Mouse (Mus musculus) embryo, embryonic 11 days (tissue): Measurements from ENCODE around the gene Mc1r.
A peak's percentile ranks its signal among the peaks of the same experiment; 100 is the strongest.
"Not testable (repeated sequence)": the region's sequence is repeated elsewhere in the genome, so short reads cannot be mapped to it uniquely, and the experiment has no call there.

Experiments
- DNase-seq: peaks from one replicate; pipeline ENCODE4 v3.0.0-alpha.2; 2015

The Mc1r gene

DNA sequence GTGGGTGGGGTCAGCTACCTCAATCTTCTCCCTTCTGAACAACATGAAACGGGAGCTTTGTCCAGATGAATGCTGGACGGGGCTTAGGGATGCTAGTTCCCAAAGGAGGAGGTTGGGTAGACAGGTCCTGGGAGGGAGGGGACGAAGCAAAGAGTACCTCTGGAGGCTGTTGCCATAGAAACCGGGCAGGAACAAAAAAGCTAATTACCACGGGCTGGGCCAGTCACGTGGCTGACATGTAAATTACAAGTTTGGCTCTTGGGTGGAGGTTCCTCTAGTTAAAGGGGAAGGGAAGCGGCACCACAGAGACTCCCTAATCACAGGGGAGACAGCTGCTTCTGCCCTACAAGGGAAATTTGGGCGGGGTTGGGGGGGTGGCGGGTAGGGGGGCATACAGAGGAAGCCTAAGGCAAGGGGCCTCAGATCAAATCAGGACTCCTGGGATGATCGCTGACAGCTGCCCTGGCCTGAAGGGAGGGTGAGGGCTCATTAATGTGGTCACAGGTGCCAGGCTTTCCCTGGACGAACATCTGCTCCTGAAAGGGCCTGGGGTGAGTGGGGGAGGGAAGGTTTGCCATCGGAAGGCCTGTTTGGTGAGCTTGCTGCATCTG is 5.8 kb downstream of the Mc1r start:
- peak; percentile 79 for DNase-seq

- DNase-seq, result peak; percentile 70
Measured at GRCm38 (mm10) chr8:123414255-123414654, 7.3 kb downstream of the Mc1r start.

GRCm38 (mm10) chr8:123414997-123415696 is 8.2 kb downstream of the Mc1r start:
- not testable (repeated sequence) for DNase-seq

DNA sequence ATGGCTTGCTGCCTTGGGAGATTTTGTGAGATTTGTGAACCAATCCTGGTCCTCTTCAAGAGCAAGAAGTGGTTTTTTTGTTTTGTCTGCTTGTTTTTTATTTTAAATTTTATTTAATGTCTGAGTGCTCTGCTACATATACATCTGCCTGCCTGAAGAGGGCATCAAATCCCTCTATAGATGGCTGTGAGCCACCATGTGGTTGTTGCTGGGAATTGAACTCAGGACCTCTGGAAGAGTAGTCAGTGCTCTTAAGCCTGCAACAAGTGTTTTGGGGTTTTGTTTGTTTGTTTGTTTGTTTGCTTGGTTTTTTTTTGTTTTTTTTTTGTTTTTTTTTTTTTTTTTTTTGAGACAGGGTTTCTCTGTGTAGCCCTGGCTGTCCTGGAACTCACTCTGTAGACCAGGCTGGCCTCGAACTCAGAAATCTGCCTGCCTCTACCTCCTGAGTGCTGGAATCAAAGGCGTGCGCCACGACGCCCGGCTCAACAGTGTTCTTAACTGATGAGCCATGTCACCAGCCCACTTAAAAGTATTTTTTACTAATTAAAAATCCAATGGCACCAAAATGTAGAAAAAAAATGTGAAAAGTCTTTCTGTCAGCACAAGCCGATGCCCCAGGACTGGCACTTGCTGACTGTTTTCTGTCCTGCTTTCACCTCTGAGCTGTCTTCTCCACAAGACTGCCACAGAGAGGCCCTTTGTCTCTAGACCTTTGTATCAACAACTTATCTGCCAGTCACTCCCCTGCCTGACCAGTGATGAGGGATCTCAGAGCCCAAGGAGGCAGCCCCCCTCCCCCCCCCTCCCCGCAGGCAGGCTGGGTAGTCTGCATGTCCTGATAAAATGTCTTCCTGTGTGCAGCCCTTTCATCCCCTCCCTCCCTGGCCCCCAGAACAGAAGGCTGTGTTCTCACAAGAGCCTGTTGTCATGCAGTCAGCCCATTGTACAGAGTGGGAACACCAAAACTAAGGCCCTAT is 9.3 kb downstream of the Mc1r start:
- DNase-seq, result peak; percentile 28

DNA sequence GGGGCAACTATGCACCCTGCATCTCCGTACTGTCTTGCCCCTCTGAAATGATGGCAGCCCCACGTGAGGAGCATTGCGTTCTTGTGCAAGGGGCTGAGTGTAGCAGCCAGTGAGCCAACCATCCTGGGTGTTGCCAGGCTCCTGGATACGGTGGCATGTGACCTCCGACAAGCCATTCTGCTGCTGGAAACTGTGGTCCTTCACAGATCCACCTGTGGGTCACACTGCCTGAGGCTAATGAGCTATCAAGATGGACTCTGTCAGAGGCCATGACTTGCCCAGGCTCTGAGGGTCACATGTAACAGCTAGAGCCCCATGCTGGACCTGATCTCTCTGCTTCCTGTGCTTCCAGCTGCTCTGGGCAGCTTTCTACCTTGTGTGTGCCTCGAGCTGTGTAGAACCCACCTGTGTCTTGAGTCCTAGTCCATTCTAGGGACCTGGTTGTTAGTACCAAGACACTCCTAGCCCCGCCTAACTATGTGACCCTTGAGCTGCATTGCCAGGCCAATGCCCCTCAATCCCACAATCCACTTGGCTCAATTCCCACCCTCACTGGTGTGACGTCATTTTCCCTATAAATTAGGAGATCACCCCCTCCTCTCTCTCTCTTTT is 10.1 kb downstream of the Mc1r start:
- DNase-seq, result no peak

GRCm38 (mm10) chr8:123419711-123420110 is 12.8 kb downstream of the Mc1r start:
- no peak for DNase-seq

GRCm38 (mm10) chr8:123420525-123421281 is 13.8 kb downstream of the Mc1r start:
- DNase-seq, result no peak

DNA sequence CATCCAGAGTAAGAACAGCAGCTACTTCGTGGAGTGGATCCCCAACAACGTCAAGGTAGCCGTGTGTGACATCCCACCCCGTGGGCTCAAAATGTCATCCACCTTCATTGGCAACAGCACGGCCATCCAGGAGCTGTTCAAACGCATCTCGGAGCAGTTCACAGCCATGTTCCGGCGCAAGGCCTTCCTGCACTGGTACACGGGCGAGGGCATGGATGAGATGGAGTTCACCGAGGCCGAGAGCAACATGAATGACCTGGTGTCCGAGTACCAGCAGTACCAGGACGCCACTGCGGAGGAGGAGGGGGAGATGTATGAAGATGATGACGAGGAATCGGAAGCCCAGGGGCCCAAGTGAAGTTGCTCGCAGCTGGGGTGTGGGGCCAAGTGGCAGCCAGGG is 14.4 kb downstream of the Mc1r start:
- no peak for DNase-seq

GRCm38 (mm10) chr8:123422056-123422780 is 15.3 kb downstream of the Mc1r start:
- DNase-seq, result peak; percentile 84

- DNase-seq, result no peak
Measured at GRCm38 (mm10) chr8:123422781-123423159, 15.9 kb downstream of the Mc1r start.

DNA sequence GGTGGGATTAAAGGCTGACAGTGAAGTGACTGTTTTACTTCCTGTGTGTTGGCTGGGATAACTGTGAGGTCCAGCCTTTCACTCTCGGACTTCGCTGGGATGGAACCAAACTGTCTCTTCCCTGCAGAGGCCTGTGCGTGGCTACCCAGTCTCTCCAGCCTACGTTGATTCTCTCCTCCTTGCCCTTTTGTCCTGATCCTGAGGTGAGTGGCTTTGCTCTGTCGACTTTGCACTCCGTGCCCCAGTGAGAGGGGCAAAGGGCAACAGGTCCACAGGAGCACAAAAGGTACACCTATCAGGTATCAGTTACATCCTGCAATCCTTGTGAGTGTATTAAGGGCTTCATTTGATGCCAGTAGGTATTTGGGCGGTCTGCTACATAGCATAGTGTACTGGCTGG is 16.5 kb downstream of the Mc1r start, which contains the start of gene Def8:
Gene Def8 (plus strand): TSS at position 87 of the 400 bp plus-strand sequence.
- DNase-seq, result no peak

- no peak for DNase-seq
Measured at GRCm38 (mm10) chr8:123426511-123427509, 19.9 kb downstream of the Mc1r start.

DNA sequence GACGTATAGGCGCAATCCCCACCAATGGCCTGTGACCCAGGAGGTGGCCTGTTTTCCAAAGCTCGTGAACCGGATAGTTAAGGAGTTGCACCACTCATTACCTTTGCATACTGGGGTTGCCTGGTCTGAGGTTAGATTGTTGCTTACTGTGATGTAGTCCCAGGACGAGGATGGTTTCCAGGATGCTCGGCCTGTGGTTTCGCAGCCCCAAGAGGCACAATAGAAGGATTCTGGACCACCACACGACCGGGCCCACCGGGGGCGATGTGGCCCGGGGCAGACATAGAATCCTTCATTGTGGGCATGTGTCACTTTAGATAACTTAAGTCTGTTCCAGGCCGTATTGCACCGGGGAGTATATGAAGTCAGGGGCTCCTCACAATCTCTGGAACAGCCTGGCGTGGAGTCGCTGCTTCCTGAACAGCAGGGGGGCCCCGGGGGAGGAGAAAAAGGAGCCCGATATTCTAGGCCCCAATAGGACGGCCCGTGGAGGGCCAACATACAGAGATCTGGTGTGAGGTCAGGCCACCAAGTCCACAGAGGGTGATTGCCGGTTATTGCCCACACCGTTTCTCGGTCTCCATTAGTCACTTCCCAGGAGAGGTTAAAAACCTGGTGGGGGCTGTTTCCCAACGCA is 20.9 kb downstream of the Mc1r start:
- no peak for DNase-seq

DNA sequence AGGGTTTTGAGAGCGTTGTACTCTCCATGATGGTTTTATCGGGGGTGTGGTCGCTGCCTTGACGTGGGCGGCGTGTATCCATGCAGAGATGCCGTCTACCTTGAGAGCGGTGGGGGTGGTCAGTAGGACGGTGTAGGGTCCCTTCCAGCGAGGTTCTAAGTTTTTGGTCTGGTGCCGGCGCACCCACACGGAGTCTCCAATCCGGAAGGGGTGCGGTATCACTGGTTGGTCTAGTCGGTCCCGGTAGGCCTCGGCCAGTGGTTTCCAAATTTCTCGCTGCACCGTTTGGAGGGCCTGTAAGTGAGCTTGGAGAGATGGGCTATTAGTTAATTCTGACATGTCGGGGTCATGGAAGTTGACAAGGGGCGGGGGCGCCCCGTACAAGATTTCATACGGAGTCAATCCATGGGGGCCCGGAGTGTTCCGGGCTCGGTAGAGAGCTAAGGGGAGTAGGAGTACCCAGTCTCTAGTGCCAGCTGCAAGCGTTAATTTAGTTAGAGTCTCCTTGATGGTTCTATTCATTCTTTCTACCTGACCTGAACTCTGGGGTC is 21.5 kb downstream of the Mc1r start:
- DNase-seq, result no peak

DNA sequence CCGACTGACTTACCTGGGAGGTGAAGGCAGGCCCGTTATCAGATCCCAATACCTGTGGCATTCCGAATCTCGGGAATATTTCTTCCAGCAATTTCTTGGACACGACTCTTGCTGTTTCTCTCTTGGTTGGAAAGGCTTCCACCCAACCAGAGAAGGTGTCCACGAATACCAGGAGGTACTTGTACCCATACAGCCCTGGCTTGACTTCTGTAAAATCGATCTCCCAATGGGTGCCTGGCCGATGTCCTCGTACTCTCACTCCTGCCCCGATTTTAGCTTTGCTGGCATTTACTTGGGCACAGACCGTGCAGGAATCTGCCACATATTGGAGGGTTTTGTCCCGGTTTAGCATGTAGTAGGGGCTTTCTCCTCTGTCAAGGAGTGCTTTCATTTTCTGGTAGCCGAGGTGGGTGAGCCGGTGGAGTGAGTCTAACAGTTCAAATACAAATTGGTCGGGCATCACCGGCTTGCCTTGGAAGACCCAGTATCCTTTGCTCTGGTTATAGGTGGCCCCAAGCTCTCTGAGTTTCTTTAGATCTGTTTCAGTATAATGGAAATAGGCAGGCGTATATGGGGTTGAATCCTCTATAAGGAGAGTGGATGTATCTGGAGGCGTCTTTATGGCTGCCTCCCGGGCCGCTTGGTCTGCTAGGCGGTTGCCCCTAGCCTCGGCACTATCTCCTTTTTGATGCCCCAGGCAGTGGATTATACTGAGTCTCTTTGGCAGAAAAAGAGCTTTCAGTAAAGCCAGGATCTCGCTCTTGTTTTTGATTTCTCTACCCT is 22.2 kb downstream of the Mc1r start:
- no peak for DNase-seq

DNA sequence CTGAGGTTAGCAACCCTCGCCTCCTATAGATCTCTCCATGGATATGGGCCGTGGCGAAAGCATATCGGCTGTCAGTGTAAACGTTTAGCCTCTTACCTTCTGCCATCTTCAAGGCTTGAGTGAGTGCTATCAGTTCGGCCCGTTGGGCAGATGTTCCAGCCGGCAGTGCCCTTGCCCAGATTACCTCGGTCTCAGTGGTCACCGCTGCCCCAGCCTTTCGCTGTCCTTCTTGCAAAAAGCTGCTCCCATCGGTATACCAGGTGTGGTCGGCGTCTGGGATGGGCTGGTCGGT is 22.8 kb downstream of the Mc1r start:
- DNase-seq, result not testable (repeated sequence)

DNA sequence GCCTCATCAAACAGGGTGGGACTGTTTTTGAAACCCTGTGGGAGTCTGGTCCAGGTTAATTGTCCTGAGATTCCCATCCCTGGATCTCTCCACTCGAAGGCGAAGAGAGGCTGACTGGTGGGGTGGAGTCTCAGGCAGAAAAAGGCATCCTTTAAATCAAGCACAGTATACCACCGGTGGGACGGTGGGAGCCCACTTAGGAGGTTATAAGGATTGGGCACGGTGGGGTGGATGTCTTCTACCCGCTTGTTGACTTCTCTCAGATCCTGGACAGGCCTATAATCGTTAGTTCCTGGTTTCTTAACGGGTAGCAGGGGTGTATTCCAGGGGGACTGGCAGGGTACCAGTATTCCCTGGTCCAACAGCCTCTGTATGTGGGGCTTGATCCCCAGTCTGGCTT is 24.0 kb downstream of the Mc1r start:
- DNase-seq, result not testable (repeated sequence)

DNA sequence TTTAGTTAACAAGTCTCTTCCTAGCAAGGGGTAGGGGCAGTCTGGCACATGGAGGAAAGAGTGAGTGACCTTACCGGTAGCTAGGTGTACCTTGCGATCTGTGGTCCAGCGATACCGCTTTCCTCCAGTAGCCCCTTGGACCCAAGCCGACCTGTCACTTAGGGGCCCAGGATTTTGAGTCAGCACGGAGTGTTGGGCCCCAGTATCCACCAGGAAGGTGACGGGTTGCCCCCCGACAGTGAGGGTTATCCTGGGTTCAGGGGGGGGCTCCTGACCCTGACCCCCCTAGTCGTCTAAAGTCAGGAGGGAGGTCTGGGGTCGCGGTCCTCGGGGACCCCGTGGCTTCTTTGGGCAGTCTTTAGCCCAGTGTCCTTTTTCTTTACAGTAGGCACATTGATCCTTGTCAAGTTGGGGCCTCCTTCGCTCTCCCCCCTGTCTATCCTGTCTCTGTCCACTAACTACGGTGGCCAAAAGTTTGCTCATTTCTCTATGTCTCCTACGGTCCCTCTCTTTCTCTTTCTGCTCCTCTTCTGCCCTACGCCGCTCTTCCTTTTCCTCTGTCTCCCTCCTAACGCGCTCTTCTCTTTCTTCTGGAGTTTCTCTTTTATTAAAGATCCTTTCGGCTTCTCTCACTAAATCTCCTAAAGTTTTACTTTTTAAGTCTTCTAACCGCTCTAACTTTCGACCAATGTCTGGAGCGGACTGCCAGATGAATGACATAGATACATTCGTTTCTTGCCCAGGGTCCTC is 24.9 kb downstream of the Mc1r start:
- DNase-seq, result no peak
